Mouse (Mus musculus) E14TG2a.4 (cell line): ENCODE data around the gene Selenbp2.

Experiments used
- CTCF ChIP-seq: conservative IDR thresholded peaks from 2 replicates; pipeline ENCODE4 v1.5.1; 2014; ENCODE audit warnings: low read length
- NANOG ChIP-seq: IDR thresholded peaks from 2 replicates; pipeline ENCODE4 v1.6.1; 2014; ENCODE audit warnings: borderline replicate concordance, low read length, mixed read lengths
- POU5F1 ChIP-seq: IDR thresholded peaks from 2 replicates; pipeline ENCODE4 v1.6.1; 2014; ENCODE audit warnings: low read length, borderline replicate concordance

- TF ChIP-seq CTCF (no peak), POU5F1 (no peak), NANOG (no peak)
These were observed at the start of gene Selenbp2 for GRCm38 (mm10) chr3:94693329-94693825.
